Comparison of ENCODE assay signal across 8 mouse cellular contexts in genomic region chr4:132074933-132075769, GRCm38 (mm10). TPM values are rescaled to one million over a fixed set of nuclear protein-coding genes. Genes with fewer than 3 reads are reported as not detected.
DNase-seq lines count a peak whose midpoint lies in the region; ATAC-seq and TF ChIP-seq lines count a peak whose summit lies in the region.

Epb41 (minus strand) TSS chr4:132075321.

- no peaks in the 10 kb centered on the region for H3K9me3 ChIP-seq in forebrain, embryonic 15.5 days

- H3K27me3 ChIP-seq in forebrain, embryonic 15.5 days: peaks cover 58% of the 10 kb centered on the region

- H3K4me1 ChIP-seq in forebrain, embryonic 15.5 days: peaks cover 26% of the 10 kb centered on the region
- H3K4me1 ChIP-seq in lung, adult 2 months (ENCODE audit: control insufficient read depth, insufficient read depth, low read length): peaks cover 9% of the 10 kb centered on the region

- intact Hi-C loops in heart, postnatal 25 days (cut with DNase I): loop anchor here (2.0 to 5.0 kb wide), 2 partner anchors 26 to 43 kb away; no protein-coding TSS in a partner anchor

- no peaks in the 10 kb centered on the region for H3K36me3 ChIP-seq in forebrain, embryonic 15.5 days

- no peak within 1 kb of the TSS for H3K27ac ChIP-seq in forebrain, embryonic 15.5 days (replicated peaks)

- ATAC-seq in forebrain, embryonic 15.5 days (replicated peaks): peak; percentile 81
- peak; percentile 83 for ATAC-seq in neutrophil, adult 5-6 weeks (ENCODE audit: extremely low read depth, insufficient number of reproducible peaks, low FRiP score, poor library complexity, severe bottlenecking)

- 1% methylated on average over 47 of the region's 47 CpGs for WGBS in forebrain, embryonic 15.5 days
- 2% methylated on average over 47 of the region's 47 CpGs for WGBS in lung, adult 2 months

- H3K4me3 ChIP-seq in forebrain, embryonic 15.5 days: peak within 1 kb of the TSS; percentile 56
- H3K4me3 ChIP-seq in lung, adult 2 months (replicated peaks; ENCODE audit: extremely low read depth, low read depth, low read length): peak within 1 kb of the TSS; percentile 68

- H3K4me2 ChIP-seq in forebrain, embryonic 15.5 days (replicated peaks): peak within 1 kb of the TSS; percentile 99

- peak; percentile 98 for DNase-seq in ES-CJ7 (ENCODE audit: low read depth, low spot score)
- DNase-seq in cerebellum, adult 11-12 months: peak; percentile 99
- DNase-seq in heart, postnatal 25 days (ENCODE audit: low spot score): peak; percentile 95
- peak; percentile 83 to 94 for DNase-seq in layer of hippocampus, adult 18-20 months (ENCODE audit: low spot score in 2 of 2)
- DNase-seq in lung, adult 2 months: peak; percentile 100
- peak; percentile 99 for DNase-seq in thymus, adult 18-20 months

- TF ChIP-seq CTCF in lung, adult 2 months (IDR thresholded peaks at IDR 0.05; ENCODE audit: insufficient read depth, low read length): no peak

- TF ChIP-seq POLR2A in lung, adult 2 months (IDR thresholded peaks at IDR 0.05; ENCODE audit: borderline replicate concordance, extremely low read depth, low read depth, low read length): peak; percentile 54; the same call in 1 of the 2 replicates

- peak within 1 kb of the TSS; percentile 43 for H3K9ac ChIP-seq in forebrain, embryonic 15.5 days (replicated peaks)

RNA-seq across cellular contexts. Expression of gene Epb41, which starts in this region (rescaled TPM):
- 73.3 and 73.7 TPM in 2 replicates for polyA plus RNA-seq in forebrain, embryonic 15.5 days (2015; fragmentation: Nextera tagmentation; extraction: Ambion mirVana)
- 100 to 1,000 TPM; 144 to 184 TPM for total RNA-seq in heart, postnatal 25 days (2021)
- 10 to 100 TPM; 16.2 to 20.8 TPM for total RNA-seq in layer of hippocampus, adult 18-20 months (2021)
- 38.3 and 45.3 TPM in 2 replicates for polyA plus RNA-seq in lung, adult 2 months (2012; rRNA removed)
- 179 and 190 TPM in 2 replicates for total RNA-seq in neutrophil, adult 5-6 weeks (2017)
